Mouse (Mus musculus): ENCODE measurements around the gene Cilp2.

Gene Cilp2

DNA sequence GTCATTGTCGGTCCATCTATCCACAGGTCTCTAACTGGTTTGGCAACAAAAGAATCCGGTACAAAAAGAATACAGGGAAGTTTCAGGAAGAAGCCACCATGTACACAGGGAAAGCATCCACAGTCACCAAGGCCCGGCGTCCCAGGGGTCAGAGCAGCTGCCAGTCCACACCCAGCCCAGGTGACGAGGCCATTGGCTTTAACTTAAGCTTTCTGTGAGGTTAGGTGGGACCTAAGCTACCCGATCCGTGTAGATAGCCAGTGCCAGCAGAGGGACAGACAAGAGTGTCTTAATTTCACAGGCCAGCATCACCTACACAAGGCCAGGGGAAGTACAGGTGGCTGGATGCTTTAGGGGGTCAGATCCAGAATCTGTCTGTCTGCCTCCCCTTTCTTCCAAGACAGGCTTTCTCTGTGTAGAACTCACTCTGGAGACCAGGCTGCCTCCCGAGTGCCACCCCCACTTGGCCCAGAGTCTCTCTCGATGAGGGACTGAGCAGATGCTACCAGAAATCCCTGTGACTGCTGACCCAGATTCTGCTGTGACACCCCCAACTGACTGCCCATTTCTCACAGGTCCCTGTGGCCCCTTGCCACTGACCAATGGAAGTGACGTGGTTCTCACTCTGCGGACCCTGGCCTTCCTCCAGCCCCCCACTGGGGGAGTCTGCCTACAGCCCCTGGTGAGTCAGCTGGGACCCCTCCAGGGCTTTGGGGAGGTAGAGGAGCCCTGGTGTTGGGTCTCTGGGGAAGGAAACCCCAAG, 17.3 kb downstream of the Cilp2 start:
- DNase-seq = no peak

DNA sequence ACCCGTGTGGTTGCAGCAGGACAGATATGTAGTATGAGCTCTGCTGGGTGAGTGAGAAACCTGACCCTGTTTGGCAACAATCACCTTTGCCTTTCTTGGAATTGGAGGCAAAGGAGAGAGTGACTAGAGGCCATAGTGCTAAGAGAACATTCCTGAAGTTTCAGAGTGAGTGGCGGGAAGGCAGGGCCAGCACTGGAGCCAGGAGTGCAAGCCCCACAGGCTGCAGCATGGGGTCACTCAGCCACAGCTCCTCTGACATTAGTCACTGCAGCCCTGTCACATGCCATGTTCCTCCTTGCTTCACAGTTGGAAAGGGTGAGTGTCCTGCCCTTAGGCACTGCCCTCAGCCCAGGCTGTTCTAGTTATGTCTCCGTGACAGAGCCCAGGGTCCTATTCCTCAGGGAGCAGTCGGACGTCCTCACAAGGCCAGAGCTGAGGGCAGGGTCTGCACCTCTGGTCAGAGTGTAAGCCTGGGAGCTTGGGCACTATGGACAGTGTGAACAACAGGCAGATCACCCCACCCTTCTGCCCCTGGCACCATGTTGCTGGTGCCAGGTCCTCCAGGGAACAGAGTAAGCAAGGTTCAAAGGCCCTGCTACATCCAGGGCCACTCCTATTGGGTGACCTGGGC, 19.7 kb downstream of the Cilp2 start:
- no peak for DNase-seq

DNA sequence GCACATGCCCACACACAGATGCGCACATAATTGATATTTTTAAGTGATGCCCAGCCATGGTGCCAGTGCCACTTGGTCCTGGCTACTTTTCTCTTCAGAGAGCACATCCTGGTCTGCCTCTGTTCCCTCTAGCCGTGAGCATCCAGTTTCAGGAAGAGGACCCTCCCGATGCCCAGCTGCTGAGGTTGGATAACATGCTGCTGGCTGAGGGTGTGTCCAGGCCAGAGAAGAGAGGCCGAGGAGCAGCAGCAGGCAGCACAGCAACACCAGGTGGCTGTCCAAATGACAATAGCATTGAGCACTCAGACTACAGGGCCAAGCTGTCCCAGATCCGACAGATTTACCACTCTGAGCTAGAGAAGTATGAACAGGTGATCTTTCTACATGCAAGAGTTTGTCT, 23.3 kb downstream of the Cilp2 start:
- DNase-seq = no peak

DNA sequence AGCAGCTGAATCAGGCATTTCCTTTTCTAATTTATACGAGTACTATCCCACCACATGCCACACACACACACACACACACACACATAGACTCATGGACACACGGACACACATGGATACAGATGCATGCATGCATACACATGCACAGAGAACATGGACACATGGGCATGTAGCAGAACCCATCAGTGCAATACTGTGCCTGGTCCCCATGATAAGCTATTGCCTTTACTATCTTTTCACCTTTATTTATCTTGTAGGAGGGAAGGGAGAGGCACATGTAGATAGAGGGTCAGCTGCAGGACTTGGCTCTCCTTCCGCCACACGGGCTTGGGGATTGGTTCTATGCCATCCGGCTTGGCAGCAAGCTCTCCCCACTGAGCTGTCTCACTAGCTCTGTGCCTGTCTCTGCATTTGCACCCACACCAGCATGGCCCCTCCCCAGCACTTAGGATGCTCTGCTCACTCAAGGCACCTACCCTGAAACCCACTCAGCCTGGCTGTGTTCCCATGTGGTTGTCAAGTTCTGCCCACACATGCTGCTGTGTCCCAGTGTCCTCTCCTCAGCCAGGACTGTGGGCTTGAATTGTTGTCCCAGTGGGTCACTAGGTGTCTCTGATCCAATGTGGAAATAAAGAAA, 24.0 kb downstream of the Cilp2 start:
- no peak for DNase-seq

DNA sequence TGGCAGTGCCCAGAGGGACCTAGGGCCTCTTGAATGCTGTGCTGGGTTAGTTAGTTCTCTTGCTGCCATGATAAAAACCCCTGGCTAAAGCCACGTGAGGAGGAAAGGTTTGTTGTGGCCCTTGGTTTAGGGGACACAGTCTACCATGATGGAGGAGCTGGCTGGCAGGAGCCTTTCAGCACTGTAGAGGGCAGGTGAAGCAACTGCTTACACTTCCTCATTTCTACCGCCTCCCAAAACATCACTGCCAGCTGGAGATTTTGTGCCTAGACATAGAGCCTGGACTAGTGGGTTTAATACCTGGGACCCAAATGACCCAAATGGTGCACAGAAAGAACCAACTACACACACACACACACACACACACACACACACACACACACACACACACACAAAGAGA, 26.2 kb downstream of the Cilp2 start:
- DNase-seq = no peak

DNA sequence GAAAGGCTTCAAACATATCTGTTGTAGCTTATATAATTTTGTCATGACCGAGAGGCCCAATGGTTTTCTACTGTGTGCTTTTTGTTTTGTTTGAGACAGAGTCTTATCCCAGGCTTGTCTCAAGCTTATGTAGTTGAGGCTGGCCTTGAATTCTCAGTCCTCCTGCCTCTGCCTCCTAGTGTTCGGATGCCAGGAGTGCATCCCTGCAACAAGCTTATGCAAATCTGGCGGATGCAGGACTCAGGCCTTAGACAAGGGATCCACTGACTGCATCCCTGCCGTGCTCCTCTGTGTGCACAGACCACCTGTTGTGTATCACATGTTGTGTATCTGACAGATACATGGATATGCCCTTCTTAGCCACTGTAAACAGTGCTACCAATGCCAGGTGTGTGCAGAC, 26.7 kb downstream of the Cilp2 start:
- DNase-seq = peak; percentile 39

DNA sequence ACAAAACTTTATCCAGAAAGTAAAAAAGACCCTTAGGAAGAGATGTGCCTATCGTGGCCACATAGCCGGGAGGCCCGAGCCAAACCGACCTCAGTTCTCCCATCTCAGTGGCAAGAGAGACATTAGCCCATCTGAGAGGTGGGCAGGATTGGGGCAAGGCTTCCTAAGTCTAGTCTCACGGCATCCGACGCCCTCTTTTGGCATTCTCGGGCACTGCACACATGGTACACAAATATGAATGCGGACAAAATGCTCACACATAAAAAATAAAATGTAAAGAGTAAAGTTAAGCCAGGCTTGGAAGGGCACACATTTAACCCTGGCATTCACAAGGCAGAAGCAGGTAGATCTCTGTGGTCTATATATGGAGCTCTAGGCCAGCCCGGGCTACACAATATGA, 33.6 kb downstream of the Cilp2 start:
- no peak for DNase-seq

DNA sequence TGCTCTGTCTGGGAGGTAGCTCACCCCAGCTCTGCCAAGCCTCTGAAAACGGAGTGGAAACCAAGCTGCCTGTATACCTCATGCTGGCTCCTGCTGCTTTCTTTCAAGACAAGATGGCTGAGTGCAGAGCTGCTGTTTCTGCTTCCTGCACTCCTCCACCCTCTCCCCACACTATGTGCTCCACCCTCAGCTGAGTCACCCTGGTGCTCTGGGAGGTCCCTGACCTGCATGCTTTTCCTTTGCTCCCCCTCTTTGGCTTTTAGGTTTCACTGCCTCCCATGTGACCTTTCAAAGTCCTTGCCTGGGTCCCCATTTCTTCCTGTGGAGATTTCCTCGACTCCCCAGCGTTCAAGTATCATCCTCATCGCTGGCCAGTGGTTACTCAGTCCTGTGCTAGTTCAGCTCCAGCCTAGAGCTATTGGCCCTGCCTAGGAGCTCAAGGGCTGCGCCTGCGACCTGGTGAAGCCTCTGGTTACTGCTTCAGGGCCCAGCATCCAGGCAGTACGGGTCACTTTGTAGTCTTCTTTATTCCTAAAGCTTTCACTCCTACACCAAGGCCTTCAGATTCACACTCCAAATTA, 36.5 kb downstream of the Cilp2 start:
- no peak for DNase-seq

DNA sequence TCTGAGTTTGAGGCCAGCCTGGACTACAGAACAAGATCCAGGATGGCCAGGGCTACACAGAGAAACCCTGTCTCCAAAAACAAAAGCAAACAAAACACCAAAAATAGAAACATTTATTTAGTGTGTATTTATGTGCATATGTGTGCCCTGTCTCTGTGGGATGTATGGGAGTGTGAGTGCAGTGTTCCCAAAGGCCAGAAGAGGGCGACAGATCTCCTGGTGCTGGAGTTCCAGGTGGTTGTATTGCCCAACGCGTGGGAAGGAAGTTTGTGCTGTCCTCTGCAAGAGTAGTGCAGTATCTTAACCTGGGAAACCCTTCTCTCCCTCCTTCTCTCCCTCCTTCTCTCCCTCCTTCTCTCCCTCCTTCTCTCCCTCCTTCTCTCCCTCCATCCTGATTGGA, 37.6 kb downstream of the Cilp2 start:
- DNase-seq = no peak

DNA sequence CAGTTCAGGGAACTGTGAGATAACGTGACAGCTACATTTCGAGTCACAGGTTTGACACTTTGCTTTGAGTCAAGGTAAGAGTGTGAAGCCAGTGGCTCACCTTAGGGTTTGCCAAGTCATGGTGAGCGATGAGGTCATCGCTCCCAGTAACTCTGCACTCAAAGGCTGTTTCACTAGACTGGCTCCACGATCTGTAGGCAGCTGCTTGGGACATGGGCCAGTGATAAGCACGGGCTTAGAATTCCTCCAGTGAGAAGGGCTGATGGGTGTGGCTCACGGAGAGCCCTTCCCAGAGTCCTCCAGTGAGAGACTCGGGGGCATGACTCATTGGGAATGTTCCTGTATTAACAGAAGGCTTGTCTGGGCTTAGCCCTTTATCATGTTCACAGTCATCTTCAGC, 38.5 kb downstream of the Cilp2 start:
- DNase-seq = no peak

DNA sequence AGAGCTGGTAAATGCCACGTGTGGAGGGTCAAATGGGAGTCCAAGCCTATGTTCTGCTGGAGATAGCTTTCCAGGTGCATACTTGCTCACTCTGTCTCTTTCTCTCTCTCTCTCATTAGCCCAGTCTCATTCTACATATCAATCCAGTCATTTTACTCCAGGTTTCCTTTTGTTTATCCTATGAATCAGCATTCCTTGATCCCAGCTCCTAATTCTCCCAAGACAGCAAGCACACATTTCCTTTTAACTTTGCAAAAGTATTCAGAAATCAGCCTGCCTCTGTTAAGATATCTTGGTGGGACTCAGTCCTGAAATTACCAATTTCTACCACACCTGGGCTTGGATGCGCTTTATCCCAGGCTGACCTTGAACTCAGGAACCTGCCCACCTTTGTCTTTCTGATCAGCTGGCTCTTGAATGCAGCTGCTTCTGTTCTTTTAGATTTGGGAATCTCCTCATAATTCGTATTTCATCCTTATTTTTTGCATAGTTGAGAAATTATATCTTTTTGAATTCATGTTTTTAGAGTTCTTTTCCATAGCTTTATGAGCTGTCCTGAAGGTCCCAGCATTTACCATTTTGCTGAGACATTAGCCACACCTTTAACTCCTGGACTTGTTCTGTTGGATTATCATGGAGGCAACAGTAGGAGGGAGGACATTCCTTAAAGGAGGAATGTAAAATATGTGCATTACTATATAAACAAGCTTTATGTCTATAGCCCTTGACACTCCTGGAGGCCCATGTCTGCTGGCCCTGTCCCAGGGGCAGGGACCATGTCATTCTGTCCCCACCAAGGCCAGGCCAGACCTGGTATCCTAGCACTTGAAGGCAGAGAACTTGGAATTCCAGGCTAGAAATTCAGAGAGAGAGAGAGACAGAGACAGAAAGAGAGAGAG, 40.1 kb downstream of the Cilp2 start:
- DNase-seq = no peak

DNA sequence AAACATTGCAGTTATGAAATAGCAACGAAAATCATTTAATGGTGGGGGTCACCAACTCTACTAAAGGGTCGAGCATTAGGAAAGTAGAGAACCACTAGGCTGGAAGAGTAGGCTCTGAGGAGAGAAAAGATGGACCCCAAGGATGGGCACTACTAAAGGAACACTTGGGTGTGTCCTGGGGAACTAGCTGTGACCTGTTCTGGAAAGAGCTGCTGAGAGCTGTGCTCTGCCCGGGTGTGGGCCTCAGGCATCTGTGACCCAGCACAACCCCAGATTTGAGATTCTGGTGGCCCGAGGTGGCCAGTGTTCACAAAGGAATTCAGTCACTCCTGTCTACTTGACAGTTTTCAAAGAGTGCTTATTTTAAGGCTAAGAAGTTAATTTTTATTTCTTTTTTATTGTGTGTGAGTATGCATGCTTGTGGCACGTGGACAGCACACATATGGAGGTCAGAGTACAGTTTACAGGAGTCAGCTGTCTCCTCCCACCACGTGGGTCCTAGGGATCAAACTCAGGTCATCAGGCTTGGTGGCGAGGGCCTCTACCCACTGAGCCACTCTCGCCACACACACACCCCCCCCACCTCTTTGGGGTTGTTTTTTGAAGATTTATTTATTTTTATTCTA, 50.3 kb downstream of the Cilp2 start:
- DNase-seq = no peak

DNA sequence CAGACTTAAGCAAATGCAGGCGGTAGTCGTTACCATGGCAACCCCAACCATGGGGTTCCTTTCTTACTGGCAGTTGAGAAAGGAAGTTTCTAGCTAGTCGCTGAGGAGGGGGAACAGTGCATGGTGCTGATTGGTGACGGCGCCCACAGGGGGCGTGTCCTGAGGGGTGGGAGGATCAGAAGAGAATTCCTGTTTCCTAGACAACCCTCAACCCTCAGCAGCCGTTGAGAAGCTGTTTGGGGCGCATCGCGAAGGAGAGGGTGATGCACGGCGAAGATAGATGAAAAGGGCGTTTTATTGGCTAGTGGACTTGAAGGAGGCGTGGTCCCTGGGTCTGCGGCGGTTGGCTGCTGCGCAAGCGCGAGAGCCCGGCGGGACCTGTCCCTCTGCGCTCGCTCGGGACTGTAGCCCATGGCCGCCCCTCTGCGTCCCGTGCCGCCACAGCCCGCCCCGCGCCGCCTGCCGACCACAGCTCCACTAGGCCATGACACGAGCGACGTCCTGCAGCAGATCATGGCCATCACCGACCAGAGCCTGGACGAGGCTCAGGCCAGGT, 55.1 kb downstream of the Cilp2 start, which contains the start of gene Pbx4:
Gene Pbx4 (plus strand): TSS at position 194 of the 556 bp plus-strand sequence.
- peak; percentile 98 for DNase-seq

Measured in retina, postnatal 1 day (tissue).